Mouse (Mus musculus): Measurements from ENCODE around the gene Psmd10. TPM values are rescaled to one million over a fixed set of nuclear protein-coding genes. Genes with fewer than 3 reads are reported as not detected.

Psmd10 gene
- polyA plus RNA-seq, 1 experiment, result 26.3 TPM

GRCm38 (mm10) chrX:140978943-140979342, 22.4 kb upstream of the Psmd10 start:
- Histone ChIP-seq H3K27ac (ENCODE audit: insufficient read depth, low read length) (peak overlapping the region; percentile 53), H3K4me3 (ENCODE audit: insufficient read depth, low read length) (no peak overlapping the region), H3K4me1 (ENCODE audit: control insufficient read depth, insufficient read depth, low read length) (peaks cover 15% of the 10 kb centered on the region)
- TF ChIP-seq CTCF (IDR thresholded peaks at IDR 0.05; ENCODE audit: borderline replicate concordance, insufficient read depth, low read length) (no peak), POLR2A (IDR thresholded peaks at IDR 0.05; ENCODE audit: low read depth, low read length) (no peak)

- no peaks in the 10 kb centered on the region for H3K4me1 ChIP-seq (ENCODE audit: control insufficient read depth, insufficient read depth, low read length)
- H3K27ac ChIP-seq (ENCODE audit: insufficient read depth, low read length), result no peak overlapping the region
- no peak for TF ChIP-seq POLR2A (IDR thresholded peaks at IDR 0.05; ENCODE audit: low read depth, low read length)
- no peak for TF ChIP-seq CTCF (IDR thresholded peaks at IDR 0.05; ENCODE audit: borderline replicate concordance, insufficient read depth, low read length)
- H3K4me3 ChIP-seq (ENCODE audit: insufficient read depth, low read length), result peak overlapping the region; percentile 86
Measured at GRCm38 (mm10) chrX:140956959-140957358, 431 bp upstream of the Psmd10 start.

- H3K27ac ChIP-seq (ENCODE audit: insufficient read depth, low read length), result no peak overlapping the region
Measured at GRCm38 (mm10) chrX:140953618-140954017, 2.9 kb downstream of the Psmd10 start.

GRCm38 (mm10) chrX:140936271-140936670, 20.3 kb downstream of the Psmd10 start:
- no peaks in the 10 kb centered on the region for H3K4me1 ChIP-seq (ENCODE audit: control insufficient read depth, insufficient read depth, low read length)
- H3K27ac ChIP-seq (ENCODE audit: insufficient read depth, low read length), result no peak overlapping the region
- H3K4me3 ChIP-seq (ENCODE audit: insufficient read depth, low read length), result no peak overlapping the region
- TF ChIP-seq CTCF (IDR thresholded peaks at IDR 0.05; ENCODE audit: borderline replicate concordance, insufficient read depth, low read length), result no peak

More at GRCm38 (mm10) chrX:140953618-140954017, 2.9 kb downstream of the Psmd10 start:
- Histone ChIP-seq H3K4me1 (ENCODE audit: control insufficient read depth, insufficient read depth, low read length) (no peaks in the 10 kb centered on the region), H3K4me3 (ENCODE audit: insufficient read depth, low read length) (no peak overlapping the region)
- TF ChIP-seq CTCF (IDR thresholded peaks at IDR 0.05; ENCODE audit: borderline replicate concordance, insufficient read depth, low read length) (no peak), POLR2A (IDR thresholded peaks at IDR 0.05; ENCODE audit: low read depth, low read length) (no peak)

- H3K4me1 ChIP-seq (ENCODE audit: control insufficient read depth, insufficient read depth, low read length), result no peaks in the 10 kb centered on the region
- TF ChIP-seq CTCF (IDR thresholded peaks at IDR 0.05; ENCODE audit: borderline replicate concordance, insufficient read depth, low read length) (no peak), POLR2A (IDR thresholded peaks at IDR 0.05; ENCODE audit: low read depth, low read length) (no peak)
- H3K27ac ChIP-seq (ENCODE audit: insufficient read depth, low read length), result no peak overlapping the region
- H3K4me3 ChIP-seq (ENCODE audit: insufficient read depth, low read length), result no peak overlapping the region
Measured at GRCm38 (mm10) chrX:140933263-140933662, 23.3 kb downstream of the Psmd10 start.

- no peak for TF ChIP-seq POLR2A (IDR thresholded peaks at IDR 0.05; ENCODE audit: low read depth, low read length)
- TF ChIP-seq CTCF (IDR thresholded peaks at IDR 0.05; ENCODE audit: borderline replicate concordance, insufficient read depth, low read length), result no peak
- Histone ChIP-seq H3K4me1 (ENCODE audit: control insufficient read depth, insufficient read depth, low read length) (no peaks in the 10 kb centered on the region), H3K27ac (ENCODE audit: insufficient read depth, low read length) (no peak overlapping the region), H3K4me3 (ENCODE audit: insufficient read depth, low read length) (no peak overlapping the region)
Measured at GRCm38 (mm10) chrX:140932066-140932465, 24.5 kb downstream of the Psmd10 start.

GRCm38 (mm10) chrX:140921321-140921720, 35.2 kb downstream of the Psmd10 start:
- no peaks in the 10 kb centered on the region for H3K4me1 ChIP-seq (ENCODE audit: control insufficient read depth, insufficient read depth, low read length)
- TF ChIP-seq CTCF (IDR thresholded peaks at IDR 0.05; ENCODE audit: borderline replicate concordance, insufficient read depth, low read length), result no peak
- no peak for TF ChIP-seq POLR2A (IDR thresholded peaks at IDR 0.05; ENCODE audit: low read depth, low read length)
- peak overlapping the region; percentile 62; the same call in 1 of the 2 replicates for H3K27ac ChIP-seq (ENCODE audit: insufficient read depth, low read length)
- H3K4me3 ChIP-seq (ENCODE audit: insufficient read depth, low read length), result no peak overlapping the region

GRCm38 (mm10) chrX:140907360-140907759, 49.2 kb downstream of the Psmd10 start, which contains the start of gene Vsig1:
TSS of gene Vsig1 (plus strand) at chrX:140907608.
- H3K4me1 ChIP-seq (ENCODE audit: control insufficient read depth, insufficient read depth, low read length), result no peaks in the 10 kb centered on the region
- no peak within 1 kb of the TSS for H3K27ac ChIP-seq (ENCODE audit: insufficient read depth, low read length)
- no peak for TF ChIP-seq POLR2A (IDR thresholded peaks at IDR 0.05; ENCODE audit: low read depth, low read length)
- no peak for TF ChIP-seq CTCF (IDR thresholded peaks at IDR 0.05; ENCODE audit: borderline replicate concordance, insufficient read depth, low read length)
- H3K4me3 ChIP-seq (ENCODE audit: insufficient read depth, low read length), result no peak within 1 kb of the TSS

GRCm38 (mm10) chrX:140903487-140903886, 53.0 kb downstream of the Psmd10 start:
- TF ChIP-seq POLR2A (IDR thresholded peaks at IDR 0.05; ENCODE audit: low read depth, low read length) (no peak), CTCF (IDR thresholded peaks at IDR 0.05; ENCODE audit: borderline replicate concordance, insufficient read depth, low read length) (no peak)
- Histone ChIP-seq H3K4me1 (ENCODE audit: control insufficient read depth, insufficient read depth, low read length) (no peaks in the 10 kb centered on the region), H3K4me3 (ENCODE audit: insufficient read depth, low read length) (no peak overlapping the region), H3K27ac (ENCODE audit: insufficient read depth, low read length) (no peak overlapping the region)

Other genes with a start within 250 kb of the Psmd10 start
- not detected in 2 replicates for gene Tex13b, start 143.3 kb downstream of the Psmd10 start, polyA plus RNA-seq (2011; ENCODE audit: insufficient read length, low read depth, missing spikeins)
- gene Vsig1, start 49.1 kb downstream of the Psmd10 start, polyA plus RNA-seq (2011; ENCODE audit: insufficient read length, low read depth, missing spikeins), result not detected in 2 replicates
- 19.1 and 22.5 TPM in 2 replicates for gene Atg4a, start 179 bp upstream of the Psmd10 start, polyA plus RNA-seq (2011; ENCODE audit: insufficient read length, low read depth, missing spikeins)